Mouse (Mus musculus): Measurements from ENCODE around the gene Cnot3. TPM values are rescaled to one million over a fixed set of nuclear protein-coding genes. Genes with fewer than 3 reads are reported as not detected.
A peak's percentile ranks its signal among the peaks of the same experiment; 100 is the strongest.

Cnot3 gene
- polyA plus RNA-seq, 1 experiment from 2014 or later, result 30.0 TPM

DNA sequence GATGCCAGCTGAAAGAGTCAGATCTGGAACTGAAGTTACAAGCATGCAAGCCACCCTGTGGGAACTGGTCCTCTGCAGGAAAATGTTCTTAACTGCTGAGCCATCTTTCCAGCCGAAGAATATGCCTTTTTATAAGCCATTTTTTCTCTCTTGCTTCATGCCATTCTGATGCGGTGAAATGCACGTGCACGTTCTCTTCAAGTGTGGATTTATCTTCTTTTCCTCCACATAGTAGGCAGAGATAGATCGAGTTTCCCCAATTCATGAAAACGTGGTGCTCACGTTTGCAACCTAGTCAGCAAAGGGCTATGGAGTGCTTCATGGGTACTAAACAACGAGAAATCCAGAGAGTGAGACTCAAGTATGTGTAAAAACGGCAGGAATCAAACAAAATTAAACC lies 1.2 kb upstream of the Cnot3 start:
- H3K9ac ChIP-seq (ENCODE audit: low read depth, low read length), result no peak overlapping the region
- no peaks in the 10 kb centered on the region for H3K27me3 ChIP-seq (replicated peaks; ENCODE audit: control insufficient read depth, insufficient read depth, low read length)
- peaks cover 33% of the 10 kb centered on the region for H3K4me1 ChIP-seq (ENCODE audit: control insufficient read depth, insufficient read depth, low read depth, low read length)
- no peak for ATAC-seq
- H3K4me2 ChIP-seq (ENCODE audit: low read length), result peak overlapping the region; percentile 64
- peaks cover 14% of the 10 kb centered on the region for H3K36me3 ChIP-seq (ENCODE audit: control insufficient read depth, insufficient read depth, low read length)
- no peak overlapping the region for H3K27ac ChIP-seq (ENCODE audit: low read depth, low read length)
- 23% methylated on average over 9 of the region's 9 CpGs for WGBS
- no peaks in the 10 kb centered on the region for H3K9me3 ChIP-seq (ENCODE audit: control insufficient read depth, low read length)
- peak overlapping the region; percentile 92 for H3K4me3 ChIP-seq (ENCODE audit: low read length)

DNA sequence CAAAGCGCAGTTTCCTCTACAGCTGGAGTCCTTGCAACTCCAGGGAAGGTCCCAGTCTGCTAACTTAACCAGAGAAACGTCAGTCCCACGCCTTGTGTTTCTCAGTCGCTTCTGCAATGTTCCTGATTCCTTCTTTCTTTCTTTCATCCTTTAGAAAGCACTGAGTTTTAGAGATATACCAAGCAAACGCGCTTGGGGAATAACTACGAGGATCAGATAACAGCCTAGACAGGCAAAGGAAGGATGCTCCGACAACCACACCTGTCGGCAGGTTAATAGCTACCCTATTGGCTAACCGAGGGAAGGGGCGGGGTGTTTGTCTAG lies 758 bp upstream of the Cnot3 start:
- H3K4me3 ChIP-seq (ENCODE audit: low read length), result peak overlapping the region; percentile 92
- 1% methylated on average over 11 of the region's 11 CpGs for WGBS
- H3K4me2 ChIP-seq (ENCODE audit: low read length), result peak overlapping the region; percentile 64
- 0 out of 2 replicates have a peak overlapping the region, but pooled peaks have one; percentile 11 for H3K9ac ChIP-seq (ENCODE audit: low read depth, low read length)
- ATAC-seq, result no peak
- H3K27me3 ChIP-seq (replicated peaks; ENCODE audit: control insufficient read depth, insufficient read depth, low read length), result no peaks in the 10 kb centered on the region
- peaks cover 33% of the 10 kb centered on the region for H3K4me1 ChIP-seq (ENCODE audit: control insufficient read depth, insufficient read depth, low read depth, low read length)
- H3K36me3 ChIP-seq (ENCODE audit: control insufficient read depth, insufficient read depth, low read length), result peaks cover 11% of the 10 kb centered on the region
- H3K27ac ChIP-seq (ENCODE audit: low read depth, low read length), result no peak overlapping the region
- no peaks in the 10 kb centered on the region for H3K9me3 ChIP-seq (ENCODE audit: control insufficient read depth, low read length)

DNA sequence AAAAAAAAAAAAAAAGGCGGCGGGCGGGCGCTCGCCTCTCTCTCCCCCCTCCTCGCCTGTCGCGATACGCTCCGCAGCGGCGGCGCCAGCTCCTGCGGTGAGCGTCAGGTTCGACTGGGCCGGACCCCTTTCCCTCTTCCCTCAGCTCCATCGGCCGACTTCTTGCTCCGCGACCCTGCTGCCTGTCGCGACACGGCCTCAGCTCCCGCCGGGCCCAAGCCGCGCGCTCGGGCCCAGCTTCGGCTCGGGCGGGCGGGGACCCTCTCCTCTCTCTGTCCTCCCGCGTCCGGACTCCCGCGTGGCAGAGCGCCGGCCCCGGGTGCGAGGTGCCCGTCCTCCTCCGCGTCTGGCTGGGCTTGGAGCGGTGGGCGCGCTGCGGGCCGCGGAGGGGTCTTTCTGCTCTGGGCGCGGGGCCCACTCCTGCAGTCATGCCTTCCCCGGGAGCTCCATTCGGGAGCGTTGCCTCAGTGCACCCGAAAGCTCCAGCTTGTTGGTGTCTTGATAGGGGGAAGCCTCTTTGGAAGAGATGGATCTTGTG lies 489 bp downstream of the Cnot3 start:
- H3K4me3 ChIP-seq (ENCODE audit: low read length), result peak overlapping the region; percentile 92
- under 1% methylated on average over 52 of the region's 58 CpGs for WGBS
- H3K27ac ChIP-seq (ENCODE audit: low read depth, low read length), result peak overlapping the region; percentile 96
- ATAC-seq, result no peak; the same call in 1 of the 2 replicates
- H3K27me3 ChIP-seq (replicated peaks; ENCODE audit: control insufficient read depth, insufficient read depth, low read length), result no peaks in the 10 kb centered on the region
- peaks cover 33% of the 10 kb centered on the region for H3K4me1 ChIP-seq (ENCODE audit: control insufficient read depth, insufficient read depth, low read depth, low read length)
- H3K4me2 ChIP-seq (ENCODE audit: low read length), result peak overlapping the region; percentile 89
- H3K9me3 ChIP-seq (ENCODE audit: control insufficient read depth, low read length), result no peaks in the 10 kb centered on the region
- peak overlapping the region; percentile 96 for H3K9ac ChIP-seq (ENCODE audit: low read depth, low read length)
- peaks cover 13% of the 10 kb centered on the region for H3K36me3 ChIP-seq (ENCODE audit: control insufficient read depth, insufficient read depth, low read length)

DNA sequence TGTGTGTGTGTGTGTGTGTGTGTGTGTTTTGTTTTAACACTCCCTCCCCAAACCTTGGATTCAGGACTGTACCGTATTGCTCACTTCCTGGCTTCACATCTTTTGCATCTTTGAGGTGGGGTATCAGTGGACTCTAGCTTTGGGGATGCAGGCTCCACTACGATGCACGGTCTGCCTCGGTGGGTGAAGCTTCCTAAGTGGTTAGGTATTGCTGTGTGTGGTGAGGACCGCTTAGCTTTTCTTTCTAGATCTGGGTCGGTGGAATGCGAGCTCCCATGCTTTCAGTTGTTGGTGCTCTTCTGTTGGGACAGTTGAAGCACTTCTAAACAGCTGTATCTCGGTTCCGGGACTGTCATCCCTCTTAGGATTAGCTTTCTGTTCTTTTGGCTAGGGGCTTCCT lies 1.1 kb downstream of the Cnot3 start:
- 23% methylated on average over 9 of the region's 9 CpGs for WGBS

DNA sequence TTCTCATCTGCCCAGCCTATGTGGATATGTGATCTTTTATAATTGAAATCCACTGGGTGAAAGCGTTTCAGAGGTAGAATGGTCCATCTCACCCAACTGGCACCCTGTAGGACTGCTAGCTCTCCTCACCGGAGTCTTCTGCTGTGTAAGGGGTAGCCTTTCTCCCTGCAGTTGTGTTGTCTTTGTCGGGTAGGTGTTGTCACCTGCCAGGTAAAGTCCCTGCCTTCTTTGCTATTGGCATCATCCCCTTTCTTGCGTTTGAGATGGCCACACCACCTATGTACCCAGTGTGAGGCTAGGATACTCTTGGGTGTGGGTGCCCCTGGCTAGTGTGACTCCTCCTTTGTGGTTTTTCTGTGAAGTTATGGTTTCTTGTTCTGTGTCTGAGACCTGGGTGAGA lies 1.6 kb downstream of the Cnot3 start:
- 61% methylated on average over 4 of the region's 4 CpGs for WGBS
- peak overlapping the region; percentile 96 for H3K9ac ChIP-seq (ENCODE audit: low read depth, low read length)

More for the DNA sequence above, 1.1 kb downstream of the Cnot3 start:
- Histone ChIP-seq H3K4me2 (ENCODE audit: low read length) (peak overlapping the region; percentile 89), H3K9me3 (ENCODE audit: control insufficient read depth, low read length) (no peaks in the 10 kb centered on the region), H3K4me1 (ENCODE audit: control insufficient read depth, insufficient read depth, low read depth, low read length) (peaks cover 33% of the 10 kb centered on the region), H3K36me3 (ENCODE audit: control insufficient read depth, insufficient read depth, low read length) (peaks cover 13% of the 10 kb centered on the region), H3K9ac (ENCODE audit: low read depth, low read length) (peak overlapping the region; percentile 96), H3K4me3 (ENCODE audit: low read length) (peak overlapping the region; percentile 92), H3K27ac (ENCODE audit: low read depth, low read length) (no peak overlapping the region), H3K27me3 (replicated peaks; ENCODE audit: control insufficient read depth, insufficient read depth, low read length) (no peaks in the 10 kb centered on the region)
- ATAC-seq, result no peak

DNA sequence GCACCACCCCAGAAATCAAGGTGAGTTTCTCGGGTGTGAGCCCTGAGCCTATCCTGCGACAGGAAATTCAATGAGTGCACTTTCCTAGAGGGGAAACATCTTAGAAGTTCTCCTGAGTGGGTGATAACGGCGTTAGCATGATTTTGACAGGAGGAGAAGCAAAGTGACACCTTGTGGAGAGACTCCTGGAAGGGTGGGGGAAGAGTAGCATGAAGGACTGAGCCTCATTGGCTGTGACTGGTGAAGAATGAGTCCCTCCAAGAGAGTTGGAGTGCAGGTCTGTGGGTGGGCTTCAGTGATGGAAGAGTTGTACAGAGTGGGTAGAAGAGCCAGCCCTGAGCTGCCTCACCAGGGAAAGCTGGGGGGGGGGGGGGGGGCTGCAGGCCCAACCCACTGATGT lies 11.9 kb downstream of the Cnot3 start:
- no peak overlapping the region for H3K4me3 ChIP-seq (ENCODE audit: low read length)
- no peaks in the 10 kb centered on the region for H3K4me1 ChIP-seq (ENCODE audit: control insufficient read depth, insufficient read depth, low read depth, low read length)
- H3K9me3 ChIP-seq (ENCODE audit: control insufficient read depth, low read length), result no peaks in the 10 kb centered on the region
- H3K9ac ChIP-seq (ENCODE audit: low read depth, low read length), result no peak overlapping the region
- WGBS, result 95% methylated on average over 4 of the region's 4 CpGs
- peaks cover 86% of the 10 kb centered on the region for H3K36me3 ChIP-seq (ENCODE audit: control insufficient read depth, insufficient read depth, low read length)
- no peak overlapping the region for H3K4me2 ChIP-seq (ENCODE audit: low read length)
- H3K27me3 ChIP-seq (replicated peaks; ENCODE audit: control insufficient read depth, insufficient read depth, low read length), result no peaks in the 10 kb centered on the region
- no peak for ATAC-seq
- no peak overlapping the region for H3K27ac ChIP-seq (ENCODE audit: low read depth, low read length)

More for the DNA sequence above, 1.6 kb downstream of the Cnot3 start:
- peak overlapping the region; percentile 89 for H3K4me2 ChIP-seq (ENCODE audit: low read length)
- no peaks in the 10 kb centered on the region for H3K9me3 ChIP-seq (ENCODE audit: control insufficient read depth, low read length)
- peak overlapping the region; percentile 92 for H3K4me3 ChIP-seq (ENCODE audit: low read length)
- no peak overlapping the region for H3K27ac ChIP-seq (ENCODE audit: low read depth, low read length)
- ATAC-seq, result no peak
- peaks cover 14% of the 10 kb centered on the region for H3K36me3 ChIP-seq (ENCODE audit: control insufficient read depth, insufficient read depth, low read length)
- H3K27me3 ChIP-seq (replicated peaks; ENCODE audit: control insufficient read depth, insufficient read depth, low read length), result no peaks in the 10 kb centered on the region
- peaks cover 33% of the 10 kb centered on the region for H3K4me1 ChIP-seq (ENCODE audit: control insufficient read depth, insufficient read depth, low read depth, low read length)

DNA sequence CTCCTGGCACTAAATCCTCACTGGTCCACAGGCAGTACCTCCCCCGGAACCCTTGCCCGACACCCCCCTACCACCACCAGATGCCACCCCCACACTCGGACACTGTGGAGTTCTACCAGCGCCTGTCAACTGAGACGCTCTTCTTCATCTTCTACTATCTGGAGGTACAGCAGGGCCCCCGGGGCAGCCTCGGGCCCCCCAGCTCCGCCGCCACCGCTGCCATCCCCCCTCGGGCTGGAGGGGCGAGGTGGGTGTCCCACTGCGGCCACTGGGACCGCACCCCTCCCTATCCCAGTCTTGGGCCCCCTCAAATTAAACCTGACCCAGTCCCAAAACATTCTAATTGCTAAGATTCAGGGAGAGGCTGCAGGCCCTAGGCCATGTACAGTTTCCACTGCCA lies 13.5 kb downstream of the Cnot3 start:
- H3K9ac ChIP-seq (ENCODE audit: low read depth, low read length), result no peak overlapping the region
- H3K27ac ChIP-seq (ENCODE audit: low read depth, low read length), result no peak overlapping the region
- ATAC-seq, result no peak

DNA sequence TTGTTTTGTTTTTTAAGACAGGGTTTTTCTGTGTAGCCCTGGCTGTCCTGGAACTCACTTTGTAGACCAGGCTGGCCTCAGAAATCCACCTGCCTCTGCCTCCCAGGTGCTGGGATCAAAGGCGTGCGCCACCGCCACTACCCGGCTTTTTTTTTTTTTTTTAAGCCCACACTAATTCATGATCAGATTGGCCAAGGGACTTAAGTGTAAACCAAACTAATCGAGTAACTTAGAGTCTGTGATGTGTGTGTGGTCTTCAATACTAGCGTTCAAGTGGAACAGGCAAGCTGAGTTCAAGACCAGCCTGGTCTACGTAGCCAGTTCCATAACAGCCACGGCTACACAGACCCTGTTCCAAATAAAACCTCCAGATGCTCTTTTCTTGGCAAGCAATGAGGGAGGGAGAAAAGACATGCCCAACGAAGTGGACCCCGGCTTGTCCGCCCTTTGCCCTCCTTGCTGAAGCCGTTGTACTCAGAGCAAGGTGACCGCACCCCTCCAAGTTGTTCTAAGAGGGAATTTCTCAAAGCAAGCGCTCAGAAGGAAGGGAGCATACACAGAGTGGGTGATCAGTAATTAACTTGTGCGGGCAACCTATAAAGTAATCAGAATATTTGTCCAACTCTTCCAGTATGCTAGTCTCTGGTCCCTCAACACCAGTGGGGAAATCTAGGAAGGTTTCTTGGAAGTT lies 19.6 kb downstream of the Cnot3 start:
- Histone ChIP-seq H3K4me2 (ENCODE audit: low read length) (peak overlapping the region; percentile 74), H3K27me3 (replicated peaks; ENCODE audit: control insufficient read depth, insufficient read depth, low read length) (no peaks in the 10 kb centered on the region), H3K9me3 (ENCODE audit: control insufficient read depth, low read length) (no peaks in the 10 kb centered on the region), H3K4me3 (ENCODE audit: low read length) (peak overlapping the region; percentile 76), H3K9ac (ENCODE audit: low read depth, low read length) (peak overlapping the region; percentile 80), H3K36me3 (ENCODE audit: control insufficient read depth, insufficient read depth, low read length) (peaks cover 19% of the 10 kb centered on the region), H3K27ac (ENCODE audit: low read depth, low read length) (peak overlapping the region; percentile 84), H3K4me1 (ENCODE audit: control insufficient read depth, insufficient read depth, low read depth, low read length) (peaks cover 16% of the 10 kb centered on the region)
- ATAC-seq, result peak; percentile 18
- 30% methylated on average over 15 of the region's 15 CpGs for whole genome bisulfite sequencing

More for the DNA sequence above, 13.5 kb downstream of the Cnot3 start:
- WGBS, result 97% methylated on average over 13 of the region's 14 CpGs
- Histone ChIP-seq H3K36me3 (ENCODE audit: control insufficient read depth, insufficient read depth, low read length) (peaks cover 74% of the 10 kb centered on the region), H3K27me3 (replicated peaks; ENCODE audit: control insufficient read depth, insufficient read depth, low read length) (no peaks in the 10 kb centered on the region), H3K4me2 (ENCODE audit: low read length) (no peak overlapping the region), H3K4me1 (ENCODE audit: control insufficient read depth, insufficient read depth, low read depth, low read length) (peaks cover 1% of the 10 kb centered on the region), H3K4me3 (ENCODE audit: low read length) (no peak overlapping the region), H3K9me3 (ENCODE audit: control insufficient read depth, low read length) (no peaks in the 10 kb centered on the region)

DNA sequence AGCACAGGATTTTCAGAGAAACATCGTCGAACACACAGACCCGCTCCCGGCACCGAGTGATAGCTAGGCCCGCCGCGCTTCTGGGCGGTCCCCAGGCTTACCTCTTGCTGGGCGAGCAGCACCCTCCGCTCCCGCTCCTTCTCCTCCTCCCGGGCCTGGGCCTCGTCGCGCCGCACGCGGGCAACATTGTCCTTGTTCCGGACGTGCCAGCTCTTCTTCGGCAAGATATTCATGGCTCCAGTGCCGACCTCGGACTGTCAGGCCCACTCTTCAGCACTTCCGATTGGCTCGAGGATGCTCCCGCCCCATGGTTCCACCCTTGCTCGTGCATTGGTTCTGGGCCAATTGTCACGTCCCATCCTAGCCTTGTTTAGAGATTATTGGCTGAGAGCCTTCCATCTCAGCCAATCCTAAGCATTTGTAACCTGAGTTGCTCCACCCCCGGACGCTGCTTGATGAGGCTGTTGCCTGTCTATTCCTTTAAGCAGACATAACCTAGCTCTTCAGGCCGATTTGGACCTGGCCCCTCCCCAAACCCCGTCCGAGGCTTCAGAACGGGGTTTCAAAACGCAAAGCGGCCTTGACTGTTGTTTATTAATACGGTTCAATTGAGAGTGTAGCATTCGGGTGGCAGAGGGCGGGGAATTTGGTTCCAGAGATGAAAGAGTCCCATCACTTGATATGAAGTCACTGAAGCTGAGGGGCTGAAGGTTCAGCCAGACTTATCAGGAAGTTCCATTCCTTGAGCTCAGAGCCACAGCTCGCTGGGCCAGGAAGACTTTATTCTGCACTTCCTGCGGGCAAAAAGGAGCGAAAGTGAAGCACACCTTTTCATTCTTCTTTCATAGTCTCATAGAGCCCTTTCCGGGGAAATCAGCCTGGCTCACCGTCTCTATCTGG lies 20.4 kb downstream of the Cnot3 start, which contains the start of gene Leng1:
Leng1 (minus strand) TSS at position 626 of the 900 bp plus-strand sequence.
- H3K27ac ChIP-seq (ENCODE audit: low read depth, low read length), result peak within 1 kb of the TSS; percentile 84
- peak within 1 kb of the TSS; percentile 80 for H3K9ac ChIP-seq (ENCODE audit: low read depth, low read length)
- ATAC-seq, result peak; percentile 99
- H3K4me1 ChIP-seq (ENCODE audit: control insufficient read depth, insufficient read depth, low read depth, low read length), result peaks cover 16% of the 10 kb centered on the region
- H3K27me3 ChIP-seq (replicated peaks; ENCODE audit: control insufficient read depth, insufficient read depth, low read length), result no peaks in the 10 kb centered on the region
- H3K9me3 ChIP-seq (ENCODE audit: control insufficient read depth, low read length), result no peaks in the 10 kb centered on the region
- peak within 1 kb of the TSS; percentile 74 for H3K4me2 ChIP-seq (ENCODE audit: low read length)
- 5% methylated on average over 42 of the region's 45 CpGs for WGBS
- peak within 1 kb of the TSS; percentile 76 for H3K4me3 ChIP-seq (ENCODE audit: low read length)
- peaks cover 13% of the 10 kb centered on the region for H3K36me3 ChIP-seq (ENCODE audit: control insufficient read depth, insufficient read depth, low read length)

Data from hindbrain, embryonic 16.5 days (tissue).